Mouse (Mus musculus): ENCODE results near the gene Rrnad1. TPM values are rescaled to one million over a fixed set of nuclear protein-coding genes. Genes with fewer than 3 reads are reported as not detected.

Rrnad1 gene
- 20.7 and 22.7 TPM in 2 replicates for polyA plus RNA-seq (2015; fragmentation: Nextera tagmentation; extraction: Ambion mirVana)

- Histone ChIP-seq H3K4me1 (peaks cover 48% of the 10 kb centered on the region), H3K9me3 (replicated peaks) (no peaks in the 10 kb centered on the region), H3K4me2 (peak within 1 kb of the TSS; percentile 78), H3K36me3 (ENCODE audit: poor library complexity, severe bottlenecking) (peaks cover 66% of the 10 kb centered on the region), H3K27ac (peak within 1 kb of the TSS; percentile 83), H3K9ac (peak within 1 kb of the TSS; percentile 86), H3K4me3 (peak within 1 kb of the TSS; percentile 82), H3K27me3 (no peaks in the 10 kb centered on the region)
- under 1% methylated on average over 70 of the region's 78 CpGs for whole genome bisulfite sequencing
- peak; percentile 97 for ATAC-seq
Measured at GRCm38 (mm10) chr3:87930078-87930795, at the start of gene Rrnad1, which contains the start of gene Isg20l2. Rrnad1 (minus strand) TSS chr3:87930717. Isg20l2 (plus strand) TSS chr3:87930314.

DNA sequence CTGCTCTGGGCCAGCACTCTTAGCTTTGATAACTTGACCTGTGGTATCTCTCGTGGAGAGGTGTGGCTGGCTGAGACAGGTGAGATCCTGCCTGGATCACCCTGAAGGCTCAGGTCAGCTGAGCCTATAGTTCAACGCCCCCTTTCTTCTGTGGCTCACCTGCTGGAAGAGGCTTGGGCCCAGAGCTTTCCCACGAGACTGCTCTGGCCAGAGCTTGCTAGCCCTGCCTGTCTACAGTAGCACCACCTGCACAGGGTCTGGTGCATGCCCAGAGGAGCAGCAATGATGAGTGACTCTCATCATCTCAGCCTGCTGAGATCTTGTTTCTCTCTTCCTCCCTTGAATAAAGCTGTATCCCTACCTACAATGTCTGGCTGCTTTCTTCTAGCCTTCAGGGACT, 49.6 kb upstream of the Rrnad1 start:
- Histone ChIP-seq H3K4me1 (peaks cover 62% of the 10 kb centered on the region), H3K36me3 (ENCODE audit: poor library complexity, severe bottlenecking) (peaks cover 62% of the 10 kb centered on the region), H3K4me2 (no peak overlapping the region), H3K4me3 (no peak overlapping the region), H3K9me3 (replicated peaks) (no peaks in the 10 kb centered on the region), H3K27ac (peak overlapping the region; percentile 78), H3K27me3 (no peaks in the 10 kb centered on the region), H3K9ac (no peak overlapping the region)
- WGBS, result 64% methylated on average over 3 of the region's 3 CpGs
- no peak for ATAC-seq

- Histone ChIP-seq H3K4me1 (peaks cover 62% of the 10 kb centered on the region), H3K36me3 (ENCODE audit: poor library complexity, severe bottlenecking) (peaks cover 62% of the 10 kb centered on the region), H3K9me3 (replicated peaks) (no peaks in the 10 kb centered on the region), H3K27ac (0 out of 2 replicates have a peak overlapping the region, but pooled peaks have one; percentile 14), H3K4me2 (no peak overlapping the region), H3K9ac (no peak overlapping the region), H3K4me3 (no peak overlapping the region), H3K27me3 (no peaks in the 10 kb centered on the region)
- WGBS, result 86% methylated on average over 5 of the region's 5 CpGs
- no peak for ATAC-seq
Measured at GRCm38 (mm10) chr3:87979493-87979892, 49.0 kb upstream of the Rrnad1 start.

GRCm38 (mm10) chr3:87974381-87974987, 44.0 kb upstream of the Rrnad1 start:
- H3K4me2 ChIP-seq, result peak overlapping the region; percentile 96
- H3K27ac ChIP-seq, result peak overlapping the region; percentile 98
- no peaks in the 10 kb centered on the region for H3K27me3 ChIP-seq
- H3K4me1 ChIP-seq, result peaks cover 58% of the 10 kb centered on the region
- peak overlapping the region; percentile 82 for H3K4me3 ChIP-seq
- no peaks in the 10 kb centered on the region for H3K9me3 ChIP-seq (replicated peaks)
- ATAC-seq, result peak; percentile 76
- peaks cover 43% of the 10 kb centered on the region for H3K36me3 ChIP-seq (ENCODE audit: poor library complexity, severe bottlenecking)
- peak overlapping the region; percentile 94 for H3K9ac ChIP-seq
- 2% methylated on average over 12 of the region's 12 CpGs for WGBS

GRCm38 (mm10) chr3:87973593-87974380, 43.3 kb upstream of the Rrnad1 start:
- Histone ChIP-seq H3K9ac (peak overlapping the region; percentile 94), H3K4me3 (peak overlapping the region; percentile 82), H3K36me3 (ENCODE audit: poor library complexity, severe bottlenecking) (peaks cover 36% of the 10 kb centered on the region), H3K27ac (peak overlapping the region; percentile 98), H3K4me2 (peak overlapping the region; percentile 96), H3K4me1 (peaks cover 56% of the 10 kb centered on the region), H3K27me3 (no peaks in the 10 kb centered on the region), H3K9me3 (replicated peaks) (no peaks in the 10 kb centered on the region)
- 4% methylated on average over 14 of the region's 14 CpGs for WGBS
- no peak for ATAC-seq

- peak overlapping the region; percentile 82 for H3K4me3 ChIP-seq
- H3K36me3 ChIP-seq (ENCODE audit: poor library complexity, severe bottlenecking), result peaks cover 26% of the 10 kb centered on the region
- WGBS, result 13% methylated on average over 5 of the region's 5 CpGs
- H3K9ac ChIP-seq, result peak overlapping the region; percentile 94
- no peaks in the 10 kb centered on the region for H3K9me3 ChIP-seq (replicated peaks)
- peak overlapping the region; percentile 98 for H3K27ac ChIP-seq
- peak overlapping the region; percentile 96 for H3K4me2 ChIP-seq
- peaks cover 56% of the 10 kb centered on the region for H3K4me1 ChIP-seq
- no peaks in the 10 kb centered on the region for H3K27me3 ChIP-seq
- ATAC-seq, result no peak
Measured at GRCm38 (mm10) chr3:87972776-87973175, 42.3 kb upstream of the Rrnad1 start.

- peak overlapping the region; percentile 98 for H3K27ac ChIP-seq
- peak overlapping the region; percentile 94 for H3K9ac ChIP-seq
- H3K36me3 ChIP-seq (ENCODE audit: poor library complexity, severe bottlenecking), result peaks cover 21% of the 10 kb centered on the region
- no peaks in the 10 kb centered on the region for H3K9me3 ChIP-seq (replicated peaks)
- no peaks in the 10 kb centered on the region for H3K27me3 ChIP-seq
- 0 out of 2 replicates have a peak, but pooled peaks have one; percentile 19 for ATAC-seq
- peak overlapping the region; percentile 96 for H3K4me2 ChIP-seq
- H3K4me3 ChIP-seq, result peak overlapping the region; percentile 82
- H3K4me1 ChIP-seq, result peaks cover 56% of the 10 kb centered on the region
- 1% methylated on average over 8 of the region's 8 CpGs for WGBS
Measured at GRCm38 (mm10) chr3:87972203-87972664, 41.7 kb upstream of the Rrnad1 start.

GRCm38 (mm10) chr3:87971489-87972202, 41.1 kb upstream of the Rrnad1 start:
- Histone ChIP-seq H3K9ac (peak overlapping the region; percentile 94), H3K27me3 (no peaks in the 10 kb centered on the region), H3K4me1 (peaks cover 56% of the 10 kb centered on the region), H3K27ac (peak overlapping the region; percentile 98), H3K36me3 (ENCODE audit: poor library complexity, severe bottlenecking) (peaks cover 15% of the 10 kb centered on the region), H3K9me3 (replicated peaks) (no peaks in the 10 kb centered on the region), H3K4me3 (peak overlapping the region; percentile 82), H3K4me2 (peak overlapping the region; percentile 96)
- WGBS, result under 1% methylated on average over 60 of the region's 60 CpGs
- 0 out of 2 replicates have a peak, but pooled peaks have one; percentile 4 for ATAC-seq

DNA sequence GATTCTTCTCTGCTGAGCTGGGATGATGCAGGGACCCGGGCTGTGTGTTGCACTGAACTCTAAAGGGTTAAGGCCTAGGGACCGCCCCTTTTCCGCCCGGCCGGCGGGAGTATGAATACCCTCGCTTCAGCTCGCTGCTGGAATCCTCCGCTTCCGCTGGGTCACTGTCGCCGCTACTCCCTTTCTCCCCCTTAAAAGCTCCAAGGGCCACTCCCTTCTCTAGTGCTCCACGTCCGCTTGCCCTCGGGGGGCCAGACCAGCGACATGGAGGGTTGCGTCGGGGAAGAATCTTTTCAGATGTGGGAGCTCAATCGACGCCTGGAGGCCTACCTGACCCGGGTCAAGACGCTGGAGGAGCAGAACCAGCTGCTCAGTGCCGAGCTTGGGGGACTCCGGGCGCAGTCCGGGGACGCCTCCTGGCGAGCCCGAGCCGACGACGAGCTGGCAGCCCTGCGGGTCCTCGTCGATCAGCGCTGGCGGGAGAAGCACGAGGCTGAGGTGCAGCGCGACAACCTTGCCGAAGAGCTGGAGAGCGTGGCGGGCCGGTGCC, 40.5 kb upstream of the Rrnad1 start, which contains the start of gene Nes:
TSS of gene Nes (plus strand) at position 140 of the 550 bp plus-strand sequence.
- Histone ChIP-seq H3K27me3 (no peaks in the 10 kb centered on the region), H3K4me1 (peaks cover 56% of the 10 kb centered on the region), H3K9ac (peak within 1 kb of the TSS; percentile 94), H3K36me3 (ENCODE audit: poor library complexity, severe bottlenecking) (peaks cover 9% of the 10 kb centered on the region), H3K27ac (peak within 1 kb of the TSS; percentile 98), H3K9me3 (replicated peaks) (no peaks in the 10 kb centered on the region), H3K4me3 (peak within 1 kb of the TSS; percentile 82), H3K4me2 (peak within 1 kb of the TSS; percentile 96)
- peak; percentile 69 for ATAC-seq
- WGBS, result under 1% methylated on average over 44 of the region's 44 CpGs

DNA sequence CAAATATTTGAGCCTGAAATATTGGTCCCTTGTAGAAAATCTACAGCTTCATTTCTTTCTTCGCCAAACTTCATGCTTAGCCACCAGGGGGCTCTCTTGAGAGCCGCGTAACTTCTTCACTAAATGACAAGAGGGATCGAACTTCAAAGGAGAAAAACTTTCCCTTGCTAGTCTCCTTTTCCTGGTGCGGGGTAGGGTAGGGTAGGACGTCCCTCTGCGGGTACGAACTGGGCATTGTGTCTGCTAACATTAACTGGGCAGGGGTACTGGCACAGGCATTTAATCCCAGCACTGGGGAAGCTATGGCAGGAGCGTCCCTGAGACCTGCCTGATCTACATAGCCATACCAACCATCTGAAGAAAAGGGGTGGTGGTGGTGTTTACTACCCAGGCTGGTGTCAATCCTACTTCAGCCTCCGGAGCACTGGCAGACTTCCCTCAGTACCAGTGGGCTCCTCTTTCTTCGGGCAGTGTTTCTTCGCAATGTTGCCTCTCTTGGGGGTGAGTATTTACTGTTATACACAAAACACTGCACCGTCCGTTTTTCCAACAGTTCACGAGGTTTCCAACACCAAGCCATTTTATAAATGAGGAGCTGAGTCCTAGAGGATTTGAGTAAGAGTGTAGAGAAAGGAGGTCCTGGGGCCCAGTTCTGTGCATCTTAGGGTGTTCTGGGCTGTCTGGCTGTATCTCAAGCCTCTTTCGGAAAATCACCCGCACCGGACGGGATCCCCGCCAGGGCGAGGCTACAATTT, 39.8 kb upstream of the Rrnad1 start:
- WGBS, result 0% methylated on average over 21 of the region's 21 CpGs
- peak overlapping the region; percentile 96 for H3K4me2 ChIP-seq
- peaks cover 54% of the 10 kb centered on the region for H3K4me1 ChIP-seq
- H3K27me3 ChIP-seq, result no peaks in the 10 kb centered on the region
- peak overlapping the region; percentile 98 for H3K27ac ChIP-seq
- H3K36me3 ChIP-seq (ENCODE audit: poor library complexity, severe bottlenecking), result peaks cover 3% of the 10 kb centered on the region
- peak overlapping the region; percentile 94 for H3K9ac ChIP-seq
- peak overlapping the region; percentile 82 for H3K4me3 ChIP-seq
- peak; percentile 6; the same call in 1 of the 2 replicates for ATAC-seq
- H3K9me3 ChIP-seq (replicated peaks), result no peaks in the 10 kb centered on the region
